Mouse (Mus musculus) Patski (cell line): ENCODE measurements at regions not wholly inside any gene's neighbourhood (a gene's known extent, or its start where the extent isn't known, plus 50 kb on each side); places are given as distances from the start of the nearest gene placed in this dataset.

Experiments
- ATAC-seq: fragments of 100-300 bp; one replicate; pipeline ENCODE4 v1.8.0; 2021
- CTCF ChIA-PET: fragments of 350-600 bp; sonication (Branson Sonifier 250); formaldehyde crosslinking; loops from one replicate; lab custom pipeline; 2022; ENCODE audit warnings: inconsistent platforms; lab: Charles Lee
- POLR2A ChIA-PET: fragments of 350-600 bp; sonication (Branson Sonifier 250); formaldehyde crosslinking; loops from one replicate; lab custom pipeline; 2022; ENCODE audit warnings: antibody characterized with exemption, inconsistent platforms; lab: Charles Lee
- DNase-seq: peaks from one replicate; pipeline ENCODE4 v3.0.0-alpha.2; 2011; ENCODE audit warnings: low read depth, low spot score
- H3K27me3 ChIP-seq: fragments of 371-371 bp; one replicate; pipeline ENCODE4 v1.5.1; 2021
- CTCF ChIP-seq: fragments of 100-300 bp; IDR thresholded peaks from one replicate; pipeline ENCODE4 v1.5.1; 2021
- in situ Hi-C: fragments of 300-500 bp; cut with MboI; formaldehyde crosslinking; loops from 3 replicates; pipeline ENCODE4 v1.11.1; 2018; ENCODE audit warnings: low pct_unique_long_range_greater_than_20kb, mixed read lengths

DNA sequence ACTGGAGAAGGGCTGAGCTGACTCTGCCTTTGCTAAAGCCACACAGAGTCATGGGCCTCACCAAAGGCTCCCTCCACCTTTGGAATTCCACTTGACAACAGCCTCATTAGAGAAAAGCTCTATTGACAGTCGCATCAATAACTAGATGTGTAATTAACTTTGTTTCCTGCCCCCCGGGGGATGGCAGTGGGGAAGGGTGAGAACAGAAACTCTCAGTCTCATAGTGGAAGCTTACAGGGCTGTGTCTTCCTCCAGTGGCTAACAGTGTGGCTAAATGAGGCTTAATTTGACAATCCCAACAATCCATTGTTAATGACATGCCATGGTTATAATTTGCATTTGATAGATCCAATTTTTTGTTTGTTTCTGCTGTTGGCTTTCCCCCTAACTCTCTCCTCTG lies 164.5 kb upstream of the Tox3 start:
- no peak for TF ChIP-seq CTCF

GRCm38 (mm10) chr8:90504521-90504920 lies 156.4 kb upstream of the Tox3 start:
- no peak for ATAC-seq
- CTCF ChIA-PET: no interaction called here
- TF ChIP-seq CTCF: no peak

More for the DNA sequence above, 164.5 kb upstream of the Tox3 start:
- DNase-seq (no peak), ATAC-seq (no peak)
- peaks cover 4% of the 10 kb centered on the region for H3K27me3 ChIP-seq
- POLR2A ChIA-PET: no interaction called here
- CTCF ChIA-PET: no interaction called here
- in situ Hi-C loops: no loop called here

DNA sequence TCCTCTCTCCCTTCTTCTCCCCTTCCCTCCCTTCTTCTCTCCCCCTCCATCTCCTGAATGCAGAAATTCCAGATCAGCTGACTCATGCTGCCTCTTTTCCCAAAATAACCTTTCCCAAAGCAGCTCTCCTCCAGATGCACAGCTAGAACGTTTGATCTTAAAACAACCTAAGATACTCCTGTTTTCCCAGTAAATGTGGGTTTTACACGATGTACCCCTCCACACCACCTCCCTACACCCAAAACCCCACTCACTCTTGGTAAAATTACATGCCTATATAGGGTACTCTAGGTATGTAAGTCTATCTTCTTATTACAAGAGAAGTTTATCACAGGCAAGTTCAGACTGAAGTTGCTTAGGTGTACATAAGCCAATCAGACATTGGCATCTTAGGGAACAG lies 155.2 kb upstream of the Tox3 start:
- ChIA-PET POLR2A (no interaction called here), CTCF (no interaction called here)
- ATAC-seq (no peak), DNase-seq (no peak)
- no peak for TF ChIP-seq CTCF
- no peaks in the 10 kb centered on the region for H3K27me3 ChIP-seq
- in situ Hi-C loops: no loop called here

More at GRCm38 (mm10) chr8:90504521-90504920, 156.4 kb upstream of the Tox3 start:
- H3K27me3 ChIP-seq: no peaks in the 10 kb centered on the region
- POLR2A ChIA-PET: no interaction called here
- in situ Hi-C loops: no loop called here
- no peak for DNase-seq

DNA sequence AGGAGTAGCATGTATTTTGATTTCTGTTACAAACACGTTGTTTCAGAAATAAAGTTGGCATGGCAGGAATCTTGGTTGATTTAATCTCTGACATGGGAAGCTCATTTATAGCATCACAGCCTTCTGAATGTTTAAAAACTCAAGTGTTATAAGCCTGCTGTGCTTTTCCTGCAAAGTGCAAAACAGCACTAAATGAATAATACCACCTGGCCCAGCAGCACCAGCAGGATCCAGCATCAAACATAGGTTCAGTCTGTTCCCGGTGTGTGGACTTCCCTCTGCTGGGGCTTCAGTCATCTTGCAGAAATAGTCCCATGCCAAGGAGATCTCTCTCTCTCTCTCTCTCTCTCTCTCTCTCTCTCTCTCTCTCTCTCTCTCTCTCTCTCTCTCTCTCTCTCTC lies 154.7 kb upstream of the Tox3 start:
- CTCF ChIA-PET: no interaction called here

GRCm38 (mm10) chr8:90499315-90499714 lies 151.2 kb upstream of the Tox3 start:
- ATAC-seq (no peak), DNase-seq (no peak)
- POLR2A ChIA-PET: no interaction called here
- CTCF ChIA-PET: no interaction called here
- in situ Hi-C loops: no loop called here
- TF ChIP-seq CTCF: no peak
- no peaks in the 10 kb centered on the region for H3K27me3 ChIP-seq

More for the DNA sequence above, 154.7 kb upstream of the Tox3 start:
- ATAC-seq: no peak
- DNase-seq: no peak
- H3K27me3 ChIP-seq: no peaks in the 10 kb centered on the region
- TF ChIP-seq CTCF: no peak
- in situ Hi-C loops: no loop called here
- POLR2A ChIA-PET: no interaction called here

GRCm38 (mm10) chr8:90496658-90497163 lies 148.6 kb upstream of the Tox3 start:
- CTCF ChIA-PET: no interaction called here

DNA sequence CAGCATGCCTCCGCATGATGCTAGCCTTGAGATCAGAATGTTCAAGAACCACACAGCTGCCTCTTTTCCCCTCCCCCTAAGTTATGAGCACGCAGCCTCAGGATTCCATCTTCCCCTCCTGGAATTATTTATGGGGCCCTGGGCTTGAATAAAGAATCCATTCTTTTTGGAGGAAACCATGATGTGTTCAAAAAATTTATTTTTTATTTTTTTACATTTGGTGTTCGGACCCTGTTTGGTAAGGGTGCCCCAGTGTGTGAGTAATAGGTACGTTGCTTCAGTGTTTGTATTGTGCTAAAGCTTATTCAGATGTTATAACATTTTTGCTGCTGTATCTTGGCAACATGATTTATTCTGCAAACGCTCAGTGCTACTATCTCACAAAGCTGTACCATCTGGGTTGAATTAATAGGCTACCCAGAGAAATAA lies 147.8 kb upstream of the Tox3 start:
- no peaks in the 10 kb centered on the region for H3K27me3 ChIP-seq
- POLR2A ChIA-PET: interaction anchor here (0.7 kb wide), 1 partner anchor 45 kb away, joined by 5 read pairs; no protein-coding TSS in a partner anchor
- ATAC-seq (no peak), DNase-seq (no peak)
- in situ Hi-C loops: no loop called here
- CTCF ChIA-PET: no interaction called here
- no peak for TF ChIP-seq CTCF

More at GRCm38 (mm10) chr8:90496658-90497163, 148.6 kb upstream of the Tox3 start:
- in situ Hi-C loops: no loop called here
- no peak for DNase-seq
- no peaks in the 10 kb centered on the region for H3K27me3 ChIP-seq
- no peak for ATAC-seq
- POLR2A ChIA-PET: interaction anchor here (0.6 kb wide), 1 partner anchor 1433 kb away, joined by 3 read pairs; no protein-coding TSS in a partner anchor
- TF ChIP-seq CTCF: no peak

GRCm38 (mm10) chr8:90492521-90493225 lies 144.5 kb upstream of the Tox3 start:
- H3K27me3 ChIP-seq: peaks cover 3% of the 10 kb centered on the region
- ChIA-PET CTCF (no interaction called here), POLR2A (no interaction called here)
- DNase-seq (no peak), ATAC-seq (no peak)
- in situ Hi-C loops: no loop called here
- no peak for TF ChIP-seq CTCF

DNA sequence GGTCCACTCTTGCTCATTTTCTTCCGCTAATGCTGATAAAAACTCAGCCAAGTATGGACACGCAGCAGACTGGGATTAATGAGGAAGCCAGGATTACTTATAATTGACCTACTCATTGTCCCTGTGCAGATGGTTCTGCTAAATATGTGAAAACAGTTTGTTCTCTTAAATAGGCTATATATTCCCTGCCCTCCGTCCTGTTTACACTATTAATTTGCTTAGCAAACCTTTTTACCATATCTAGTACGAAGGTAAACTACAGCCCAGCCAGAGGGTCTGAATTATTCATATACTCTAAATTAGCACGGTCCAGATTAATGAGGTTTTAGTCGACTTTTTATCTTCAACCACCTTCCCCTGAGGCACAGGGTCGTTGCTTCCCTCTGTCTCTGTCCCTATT lies 143.5 kb upstream of the Tox3 start:
- CTCF ChIA-PET: no interaction called here
- TF ChIP-seq CTCF: no peak
- no peak for ATAC-seq
- no peak for DNase-seq
- in situ Hi-C loops: no loop called here
- POLR2A ChIA-PET: no interaction called here
- peaks cover 3% of the 10 kb centered on the region for H3K27me3 ChIP-seq

DNA sequence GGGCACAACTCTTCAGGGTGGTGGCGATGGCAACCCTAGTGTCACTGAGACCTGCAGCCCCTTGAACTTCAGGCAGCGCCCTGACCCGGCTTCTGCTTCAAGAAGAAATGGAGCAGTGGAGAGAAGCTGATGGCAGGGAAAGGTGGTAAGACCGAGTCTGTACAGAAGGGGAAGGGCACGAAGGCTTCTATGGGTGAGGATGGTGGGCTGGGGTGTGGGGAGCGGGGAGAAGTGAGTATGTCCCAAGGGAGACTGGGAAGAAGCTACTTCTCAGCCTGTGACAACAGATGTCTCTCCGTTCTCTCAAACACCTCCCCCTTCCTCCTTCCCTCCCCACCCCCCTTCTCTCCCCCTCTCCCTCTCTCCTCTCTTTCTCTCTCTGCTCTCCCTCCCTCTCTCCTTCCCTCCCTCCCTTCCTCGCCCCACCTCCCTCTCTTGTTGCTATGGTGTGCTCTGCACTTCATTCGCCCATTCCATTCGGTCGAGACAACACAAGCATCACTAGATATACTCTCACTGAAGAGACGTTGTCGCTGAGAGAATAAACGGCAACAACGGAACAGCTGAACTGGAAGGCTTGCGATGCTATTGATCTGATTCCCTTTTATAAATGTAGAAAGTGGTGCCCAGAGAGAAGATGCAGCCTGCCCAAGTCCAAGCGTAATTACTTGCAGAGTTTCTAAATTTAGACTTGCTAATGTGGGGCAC lies 142.7 kb upstream of the Tox3 start:
- POLR2A ChIA-PET: no interaction called here
- in situ Hi-C loops: no loop called here
- TF ChIP-seq CTCF: no peak
- no peak for DNase-seq
- no peak for ATAC-seq
- CTCF ChIA-PET: no interaction called here
- H3K27me3 ChIP-seq: peaks cover 3% of the 10 kb centered on the region

DNA sequence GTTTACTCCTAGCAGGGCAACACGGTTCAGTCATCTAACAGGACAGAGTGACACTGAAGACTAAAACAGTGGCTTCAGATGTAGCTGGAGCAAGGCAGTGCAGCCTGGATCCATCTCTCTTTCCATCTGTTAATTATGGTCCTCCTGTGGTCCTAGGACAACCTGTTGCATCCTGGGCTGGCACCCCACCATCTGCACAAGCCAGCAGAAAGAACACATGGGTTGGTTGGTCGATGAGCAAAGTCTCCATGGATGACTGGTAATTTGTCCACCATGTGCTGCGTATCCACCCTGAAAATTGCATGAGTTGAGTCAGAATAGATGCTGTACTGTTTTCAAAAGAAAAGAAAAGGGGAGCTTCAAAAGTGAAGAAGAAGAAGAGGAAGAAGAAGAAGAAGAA lies 138.4 kb upstream of the Tox3 start:
- no peak for TF ChIP-seq CTCF
- ATAC-seq: no peak
- ChIA-PET CTCF (no interaction called here), POLR2A (no interaction called here)
- no peak for DNase-seq
- H3K27me3 ChIP-seq: peaks cover 18% of the 10 kb centered on the region
- in situ Hi-C loops: no loop called here
